Mouse (Mus musculus): ENCODE results near the gene Nt5e.

Nt5e gene

DNA sequence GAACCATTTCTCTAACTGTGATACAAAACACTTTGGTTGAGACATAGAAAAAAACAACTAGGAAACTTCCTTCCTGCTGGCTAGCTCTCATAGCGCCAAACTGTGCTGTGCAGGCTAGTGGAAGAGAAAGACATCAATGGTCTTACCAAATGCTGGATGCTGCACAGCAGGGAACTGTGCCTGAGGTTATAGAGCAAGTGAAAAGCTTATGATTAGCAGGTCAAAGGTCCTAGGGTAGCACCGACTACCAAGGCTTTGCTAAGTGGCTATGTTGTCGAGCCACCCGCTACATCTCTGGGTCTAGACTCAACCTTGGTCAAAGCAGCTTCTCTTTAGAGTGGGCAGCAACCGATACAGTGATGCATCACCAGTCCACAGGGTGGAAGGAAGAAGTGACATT is 61.8 kb downstream of the Nt5e start:
- DNase-seq (ENCODE audit: low read depth, low spot score): no peak

GRCm38 (mm10) chr9:88394852-88395251 is 67.9 kb downstream of the Nt5e start:
- no peak for DNase-seq (ENCODE audit: low read depth, low spot score)

DNA sequence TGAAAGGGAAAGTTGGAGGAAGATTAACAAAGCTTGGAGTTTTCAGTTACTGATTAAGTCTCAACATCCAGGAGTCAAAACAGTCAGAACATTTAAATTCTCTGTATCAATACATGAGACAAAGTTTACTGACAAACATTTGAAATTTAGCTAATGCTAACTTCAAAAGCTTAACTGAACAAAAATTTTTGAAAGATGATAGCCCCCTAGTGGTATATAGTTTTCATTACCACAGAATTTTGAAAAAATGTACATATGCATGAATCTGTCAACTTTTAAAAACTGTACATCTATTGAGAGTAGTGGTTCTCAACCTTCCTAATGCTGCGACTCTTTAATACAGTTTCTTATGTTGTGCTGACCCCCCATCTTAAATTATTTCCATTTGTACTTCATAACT is 71.5 kb downstream of the Nt5e start:
- DNase-seq (ENCODE audit: low read depth, low spot score): peak; percentile 29

DNA sequence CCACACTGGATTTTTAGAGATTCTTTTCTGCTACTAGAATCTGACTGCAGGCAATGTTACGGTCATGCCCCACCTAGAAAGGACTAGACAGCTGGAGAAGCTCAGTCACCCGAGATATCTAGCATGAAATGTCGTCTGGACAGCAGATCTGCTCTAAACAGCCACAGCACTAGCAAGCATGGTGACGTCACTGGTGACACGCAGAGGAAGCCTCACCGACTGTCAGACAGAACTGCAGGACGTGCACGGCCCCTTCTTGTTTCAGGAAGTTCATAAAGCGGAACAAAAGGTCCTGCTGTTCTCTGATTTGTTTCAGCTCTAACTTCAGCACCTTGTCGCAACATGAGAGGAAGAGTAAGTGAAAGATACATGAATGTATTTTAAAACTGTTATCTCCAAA is 77.1 kb downstream of the Nt5e start:
- peak; percentile 92 for DNase-seq (ENCODE audit: low read depth, low spot score)

GRCm38 (mm10) chr9:88404515-88404914 is 77.5 kb downstream of the Nt5e start:
- no peak for DNase-seq (ENCODE audit: low read depth, low spot score)

- DNase-seq (ENCODE audit: low read depth, low spot score): no peak
Measured at GRCm38 (mm10) chr9:88409978-88410377, 83.0 kb downstream of the Nt5e start.

DNA sequence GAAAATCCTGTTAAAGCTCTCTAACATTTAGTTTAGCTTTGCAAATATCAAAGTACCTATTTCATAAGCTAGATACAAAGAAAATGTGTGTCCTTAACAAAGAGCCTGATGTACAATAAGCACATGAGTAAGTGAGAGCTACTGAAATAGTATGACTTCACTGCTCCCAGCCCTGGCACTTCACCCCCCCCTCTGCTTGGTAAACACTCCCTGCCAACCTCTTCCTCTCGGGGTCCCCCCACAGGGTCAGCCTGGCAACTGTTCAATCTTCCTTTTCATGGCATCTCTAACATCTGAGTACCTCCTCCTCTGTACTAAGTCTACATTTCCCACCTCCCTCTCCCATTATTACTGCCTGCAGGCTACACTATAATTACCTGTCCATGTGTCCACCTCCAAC is 89.8 kb downstream of the Nt5e start:
- no peak for DNase-seq (ENCODE audit: low read depth, low spot score)
